Mouse (Mus musculus) lung, postnatal 25 days (tissue): ENCODE measurements around the gene Gm26938.

Source experiments
- DNase-seq: peaks from one replicate; pipeline ENCODE4 v3.0.0; 2022; ENCODE audit warnings: low spot score

Gm26938 gene

DNA sequence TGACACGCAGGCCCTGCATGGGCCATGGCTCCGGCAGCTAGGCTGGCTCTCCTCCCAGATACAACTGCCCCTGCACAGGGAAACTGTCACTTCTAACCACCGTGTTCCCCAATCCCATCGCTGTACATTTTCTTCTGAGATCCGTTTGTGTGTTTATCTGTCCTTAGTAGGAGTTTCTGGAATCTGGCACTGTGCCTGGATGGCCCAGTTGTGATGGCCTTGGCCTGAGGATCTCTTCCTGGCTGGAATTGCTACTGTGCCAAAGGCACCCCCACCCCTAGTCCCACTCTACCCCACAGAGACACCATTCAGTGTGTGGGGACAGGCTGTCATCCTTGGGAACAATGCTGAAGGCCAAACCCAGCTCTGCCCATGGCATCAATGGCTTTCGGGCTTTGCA is 10.2 kb downstream of the Gm26938 start:
- DNase-seq = no peak

GRCm38 (mm10) chr5:139813963-139814381 is 12.2 kb downstream of the Gm26938 start:
- peak; percentile 84 for DNase-seq

GRCm38 (mm10) chr5:139813126-139813490 is 13.1 kb downstream of the Gm26938 start:
- DNase-seq = no peak

DNA sequence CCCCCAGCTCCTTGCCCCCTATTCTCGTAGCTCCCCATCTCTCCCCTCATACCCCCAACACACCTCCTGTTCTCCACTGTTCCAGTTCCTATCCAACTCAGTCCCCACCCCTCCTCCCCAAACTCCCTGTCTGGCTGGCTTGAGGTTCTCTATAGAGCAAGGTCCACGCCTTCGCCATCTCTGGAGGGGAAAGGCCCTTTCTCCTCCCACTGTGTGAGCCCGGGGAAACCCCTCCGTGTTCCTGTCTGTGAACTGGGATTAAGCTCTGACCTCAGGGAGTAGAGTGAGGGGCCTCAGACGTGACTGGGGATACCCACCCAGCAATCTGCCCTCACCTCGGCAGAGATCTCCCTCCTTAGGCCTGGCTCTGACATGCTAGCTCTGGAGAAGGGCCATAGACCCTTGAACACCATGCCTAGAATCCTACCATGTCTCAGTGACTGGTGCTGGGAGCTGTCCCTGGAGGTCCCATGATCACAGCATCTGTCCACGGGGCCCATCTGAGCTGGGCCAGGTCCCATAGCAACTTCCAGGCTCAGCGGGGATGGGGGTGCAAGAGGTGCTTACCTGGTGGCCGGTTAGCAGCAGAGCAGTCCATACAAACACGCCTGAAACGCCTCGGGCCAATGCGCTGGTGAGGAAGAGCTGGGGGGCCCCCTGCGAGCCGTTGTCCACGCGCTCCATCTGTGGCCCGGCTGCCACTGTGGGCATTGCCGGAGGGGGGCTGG is 13.6 kb downstream of the Gm26938 start:
- no peak for DNase-seq

DNA sequence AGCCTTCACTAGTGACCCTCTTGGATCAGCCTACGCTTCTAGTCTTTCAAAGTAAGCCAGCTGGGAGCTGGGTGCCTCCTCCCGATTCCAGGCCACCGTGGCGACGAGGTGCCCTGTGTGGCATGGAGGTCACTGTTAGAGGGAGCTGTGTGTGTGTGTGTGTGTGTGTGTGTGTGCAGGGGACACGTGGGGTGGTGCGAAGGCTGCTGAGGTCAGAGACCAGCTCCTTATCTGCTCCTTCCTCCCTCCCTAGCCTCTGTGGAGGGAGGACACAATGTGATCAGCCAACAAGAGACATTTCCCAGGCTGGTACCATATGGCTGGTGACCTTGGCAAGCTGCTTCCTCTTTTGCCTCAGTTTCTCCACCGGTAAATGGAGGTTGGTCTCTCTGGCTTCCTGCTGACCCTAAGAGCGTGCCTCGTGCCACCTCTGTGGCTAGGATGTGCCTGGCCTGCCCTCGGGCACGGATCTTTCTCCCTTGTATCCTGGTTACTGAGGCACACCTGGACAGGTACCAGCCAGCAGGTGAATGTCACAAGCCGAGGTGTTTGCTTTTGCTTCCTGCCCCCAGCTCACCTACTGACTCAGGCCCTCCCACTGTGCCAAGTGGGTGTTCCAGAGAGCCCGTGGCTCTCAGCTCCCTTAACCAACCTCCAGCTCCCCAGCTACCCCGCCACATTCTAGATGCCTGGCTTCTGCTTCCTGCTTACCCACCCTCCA is 14.4 kb downstream of the Gm26938 start:
- DNase-seq = peak; percentile 61

- no peak for DNase-seq
Observed at GRCm38 (mm10) chr5:139809397-139809796, 16.8 kb downstream of the Gm26938 start.

GRCm38 (mm10) chr5:139805924-139806323 is 20.3 kb downstream of the Gm26938 start:
- no peak for DNase-seq

- no peak for DNase-seq
Observed at GRCm38 (mm10) chr5:139804573-139805111, 21.6 kb downstream of the Gm26938 start.

DNA sequence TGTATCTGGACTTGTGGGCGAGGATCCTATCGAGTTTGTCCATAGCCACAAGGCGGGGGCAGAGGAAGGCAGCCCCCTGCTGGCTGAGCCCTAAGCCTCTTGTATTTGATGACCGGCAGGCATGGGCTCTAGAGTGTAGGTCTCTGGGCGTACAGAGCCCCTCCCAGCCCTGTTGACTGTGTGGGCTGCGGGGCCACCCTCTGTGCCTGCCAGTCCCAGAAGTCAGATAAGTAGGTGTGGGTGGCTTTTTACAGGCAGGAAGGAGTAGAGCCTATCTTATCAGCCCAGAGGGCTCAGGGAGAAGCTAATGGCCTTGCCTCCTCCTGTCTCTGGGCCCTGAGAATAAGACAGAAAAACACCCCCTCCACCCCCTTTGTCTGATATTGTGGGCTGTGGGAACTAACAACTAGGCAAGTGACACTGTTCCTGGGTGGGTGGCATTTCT is 22.1 kb downstream of the Gm26938 start:
- DNase-seq = no peak

DNA sequence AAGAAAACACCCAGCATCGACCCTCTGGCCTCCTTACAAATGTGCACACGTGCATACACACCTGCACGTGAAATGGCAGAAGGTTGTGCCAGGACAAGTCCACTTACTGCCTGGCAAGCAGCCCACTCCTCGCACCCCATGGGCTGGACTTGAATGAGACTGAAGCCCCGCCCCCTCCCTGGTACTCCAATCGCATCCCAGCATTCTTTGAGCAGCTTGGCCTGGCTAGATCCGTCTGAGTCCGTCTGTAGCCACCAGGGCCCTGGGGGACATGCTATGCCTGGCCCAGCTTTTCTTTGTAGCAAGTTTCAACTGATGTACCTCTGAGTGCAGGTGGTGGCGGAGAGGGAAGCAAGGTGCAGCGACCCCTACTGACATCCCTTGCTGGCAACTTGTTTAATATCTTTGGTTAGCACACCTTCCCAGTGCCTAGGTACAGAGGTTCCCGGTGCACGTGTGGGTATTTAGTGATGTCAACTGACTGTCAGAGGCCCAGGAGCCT is 22.6 kb downstream of the Gm26938 start:
- peak; percentile 82 for DNase-seq

- no peak for DNase-seq
Observed at GRCm38 (mm10) chr5:139803165-139803564, 23.0 kb downstream of the Gm26938 start.

GRCm38 (mm10) chr5:139801880-139802279 is 24.3 kb downstream of the Gm26938 start:
- no peak for DNase-seq

- DNase-seq = no peak
Observed at GRCm38 (mm10) chr5:139801231-139801630, 25.0 kb downstream of the Gm26938 start.

- no peak for DNase-seq
Observed at GRCm38 (mm10) chr5:139799801-139800590, 26.2 kb downstream of the Gm26938 start.

- no peak for DNase-seq
Observed at GRCm38 (mm10) chr5:139799041-139799440, 27.2 kb downstream of the Gm26938 start.

DNA sequence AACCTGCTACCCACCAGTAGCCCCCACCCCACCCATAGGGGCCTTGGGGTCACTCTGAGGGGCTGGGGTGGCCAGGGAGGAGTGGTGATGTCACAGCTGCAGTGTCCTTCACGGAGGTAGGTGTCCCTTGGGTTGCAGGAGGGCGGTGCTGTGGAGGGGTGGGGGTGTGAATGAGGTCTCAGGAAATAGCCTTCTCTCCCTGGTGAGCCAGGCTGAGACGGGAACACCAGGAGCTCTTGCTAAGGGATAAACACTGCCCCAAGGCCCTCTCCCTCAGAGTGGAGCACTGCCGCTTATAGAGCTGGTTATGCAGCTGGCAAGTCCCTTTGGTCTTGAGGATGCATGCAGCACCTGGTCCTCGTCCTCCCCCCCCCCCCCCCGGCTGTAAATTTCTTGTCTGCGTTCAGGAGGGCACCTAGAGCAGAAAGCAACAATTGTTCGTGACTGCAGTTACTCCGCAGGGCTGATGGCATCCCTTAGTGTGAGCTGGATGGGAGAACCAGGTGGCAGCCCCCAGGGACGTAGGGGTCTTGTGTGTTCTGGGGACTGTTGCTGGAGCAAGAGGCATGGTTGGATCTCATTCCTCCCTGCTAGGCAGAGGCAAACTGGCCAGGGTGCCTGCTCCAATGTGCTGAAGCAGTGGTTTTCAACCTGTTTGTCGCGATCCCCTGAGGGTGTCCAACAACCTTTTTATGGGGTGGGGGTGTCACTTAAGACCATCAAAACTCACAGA is 27.9 kb downstream of the Gm26938 start:
- DNase-seq = no peak

DNA sequence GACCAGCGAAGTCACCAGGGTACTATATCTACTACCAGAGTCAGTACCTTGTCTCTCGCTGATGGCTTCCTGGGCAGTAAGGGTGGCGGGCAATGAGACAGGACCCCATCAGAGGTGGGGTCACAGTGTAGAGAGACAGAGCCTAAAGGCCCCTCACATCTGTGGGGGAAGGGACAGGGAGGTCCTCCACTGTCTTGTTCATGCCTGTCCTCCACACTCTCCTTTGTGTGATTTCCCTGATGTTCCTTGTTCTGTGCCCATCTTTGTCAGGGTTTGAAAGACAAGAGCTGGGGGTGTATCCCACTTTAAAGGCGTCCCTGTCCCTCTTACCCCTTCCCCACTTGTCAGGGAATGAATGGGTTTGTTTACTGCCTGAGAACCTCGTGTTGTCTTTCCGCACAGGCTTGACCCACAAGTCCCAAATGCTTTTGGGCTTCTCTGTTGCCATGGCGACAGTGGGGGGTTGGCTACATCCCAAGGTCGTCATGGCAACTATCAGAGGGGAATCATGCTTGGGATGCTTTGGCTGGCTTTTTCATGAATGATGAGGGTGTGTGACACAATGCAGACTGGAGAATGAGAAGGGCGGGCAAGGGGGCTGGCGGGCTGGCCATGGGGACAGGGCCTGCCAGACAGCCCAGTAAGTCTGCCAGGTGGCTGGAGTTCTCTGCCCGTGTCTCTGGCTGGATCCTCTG is 28.6 kb downstream of the Gm26938 start:
- DNase-seq = peak; percentile 89

GRCm38 (mm10) chr5:139796900-139797299 is 29.3 kb downstream of the Gm26938 start:
- DNase-seq = peak; percentile 97

DNA sequence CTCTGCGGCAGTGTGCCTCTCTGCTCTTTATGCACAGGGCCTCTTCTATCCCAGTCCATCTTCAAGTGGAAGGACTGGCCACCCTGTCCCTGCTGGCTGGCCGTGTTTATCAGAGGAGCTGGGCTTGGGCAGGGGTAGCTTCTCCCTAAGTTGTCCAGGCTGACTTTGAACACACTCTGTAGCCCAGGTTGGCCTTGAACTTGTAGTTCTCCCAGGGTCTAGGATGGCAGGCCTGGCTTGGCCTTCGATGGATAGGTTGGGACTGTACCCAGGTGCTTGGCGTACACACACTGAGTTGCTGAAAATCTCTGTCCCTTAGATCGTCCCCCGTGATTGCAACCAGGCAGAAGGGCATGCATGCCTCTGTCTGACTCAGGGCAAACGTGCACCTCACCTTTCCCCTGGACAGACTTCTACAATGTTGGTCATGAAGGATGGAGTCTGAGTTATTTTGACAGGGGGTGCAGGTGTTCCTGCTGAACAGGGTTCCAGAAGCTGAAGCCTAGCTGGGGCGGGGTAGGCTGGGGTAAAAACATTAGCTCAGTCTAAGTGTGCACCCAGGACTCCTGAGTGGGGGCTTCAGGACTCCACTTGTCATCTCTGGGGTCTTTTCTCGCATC is 30.1 kb downstream of the Gm26938 start:
- DNase-seq = no peak

DNA sequence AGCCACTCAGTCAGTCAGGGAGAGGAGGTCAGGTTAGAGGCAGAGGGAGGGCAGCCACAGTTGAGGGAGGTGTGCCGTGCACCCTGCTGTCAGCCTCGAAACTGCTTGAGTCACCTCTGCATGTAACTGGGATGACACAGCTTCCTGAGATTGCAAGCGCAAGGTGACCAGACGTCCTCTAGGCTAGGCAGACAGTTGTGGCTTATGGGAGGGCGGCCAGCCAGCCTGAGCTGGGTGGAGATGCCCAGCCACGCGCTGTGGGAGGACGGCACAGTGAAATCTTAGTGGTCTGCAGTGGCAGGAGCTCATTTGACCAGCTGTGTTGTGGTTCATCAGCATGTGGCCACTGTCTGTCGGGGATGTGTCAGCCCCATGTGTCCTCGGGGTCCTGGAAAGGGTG is 31.3 kb downstream of the Gm26938 start:
- DNase-seq = peak; percentile 36
